Mouse (Mus musculus): Measurements from ENCODE around the gene Tigd3.

DNA sequence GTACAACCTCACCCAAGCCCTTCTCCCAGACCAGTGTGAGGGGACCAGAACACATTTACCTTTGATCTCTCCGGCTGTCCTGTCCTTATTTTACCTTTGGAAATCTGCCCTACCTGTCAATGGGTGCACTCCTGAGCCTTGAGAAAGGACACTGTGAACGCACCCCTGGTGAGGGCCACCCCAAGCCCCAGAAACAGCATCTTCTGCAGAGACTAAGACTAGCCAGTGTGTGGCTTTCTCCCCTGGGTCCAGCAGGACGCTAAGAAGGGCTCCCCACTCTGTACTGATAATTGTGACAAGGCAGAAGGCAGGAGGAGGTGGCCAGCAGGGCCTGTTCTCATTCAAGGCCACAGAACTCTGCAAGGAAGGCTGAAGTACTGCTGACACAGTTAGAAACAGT is 15.0 kb downstream of the Tigd3 start:
- TF ChIP-seq CTCF (IDR thresholded peaks at IDR 0.05; ENCODE audit: control insufficient read depth, insufficient read depth, insufficient read length), result no peak
- no peak for TF ChIP-seq MYOD1 (IDR thresholded peaks at IDR 0.05; ENCODE audit: control insufficient read depth, insufficient read length, low read depth)
- TF ChIP-seq MAX (IDR thresholded peaks at IDR 0.05), result no peak
- no peak for TF ChIP-seq USF1 (IDR thresholded peaks at IDR 0.05; ENCODE audit: low read depth)
- no peak for TF ChIP-seq CEBPB (IDR thresholded peaks at IDR 0.05; ENCODE audit: low read depth)
- TF ChIP-seq FOSL1 (IDR thresholded peaks at IDR 0.05; ENCODE audit: insufficient read depth, low read length, poor library complexity, severe bottlenecking), result no peak

All from C2C12 (cell line).